Mouse (Mus musculus): ENCODE measurements around the gene Eno3. TPM values are rescaled to one million over a fixed set of nuclear protein-coding genes. Genes with fewer than 3 reads are reported as not detected.
A peak's percentile ranks its signal among the peaks of the same experiment; 100 is the strongest.

The Eno3 gene
- polyA plus RNA-seq, 1 experiment from 2014 or later: 71.5 TPM

DNA sequence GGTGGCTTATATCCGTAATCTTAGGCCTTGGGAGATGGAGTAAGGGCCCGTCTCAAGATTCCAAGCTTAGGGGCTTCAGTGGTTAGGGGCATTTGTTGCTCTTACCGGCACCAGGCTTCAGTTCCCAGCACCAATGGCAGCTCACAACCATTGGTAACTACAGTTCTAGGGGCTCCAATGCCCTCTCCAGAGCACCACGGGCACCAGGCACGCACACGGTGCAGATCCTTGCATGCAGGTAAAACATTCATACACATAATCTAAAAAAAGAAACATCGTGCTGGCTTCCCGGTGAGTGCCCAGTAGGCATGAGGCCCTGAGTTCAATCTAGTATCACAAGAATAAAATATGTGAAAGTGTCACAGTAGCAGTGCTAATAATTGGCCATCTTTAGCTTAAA, 6.1 kb downstream of the Eno3 start:
- Histone ChIP-seq H3K4me1 (peaks cover 21% of the 10 kb centered on the region), H3K9ac (no peak overlapping the region), H3K9me3 (no peaks in the 10 kb centered on the region), H3K36me3 (peaks cover 69% of the 10 kb centered on the region), H3K4me2 (no peak overlapping the region), H3K27ac (no peak overlapping the region), H3K4me3 (no peak overlapping the region), H3K27me3 (no peaks in the 10 kb centered on the region)
- no peak for ATAC-seq (ENCODE audit: insufficient number of reproducible peaks, low FRiP score, low TSS enrichment, low read depth)
- 86% methylated on average over 8 of the region's 8 CpGs for WGBS

GRCm38 (mm10) chr11:70663957-70664356, 7.0 kb downstream of the Eno3 start:
- Histone ChIP-seq H3K27ac (no peak overlapping the region), H3K4me1 (peaks cover 15% of the 10 kb centered on the region), H3K36me3 (peaks cover 69% of the 10 kb centered on the region), H3K9me3 (no peaks in the 10 kb centered on the region), H3K4me3 (no peak overlapping the region), H3K27me3 (no peaks in the 10 kb centered on the region), H3K9ac (no peak overlapping the region), H3K4me2 (no peak overlapping the region)
- ATAC-seq (ENCODE audit: insufficient number of reproducible peaks, low FRiP score, low TSS enrichment, low read depth): no peak
- WGBS: 93% methylated on average over 6 of the region's 6 CpGs

DNA sequence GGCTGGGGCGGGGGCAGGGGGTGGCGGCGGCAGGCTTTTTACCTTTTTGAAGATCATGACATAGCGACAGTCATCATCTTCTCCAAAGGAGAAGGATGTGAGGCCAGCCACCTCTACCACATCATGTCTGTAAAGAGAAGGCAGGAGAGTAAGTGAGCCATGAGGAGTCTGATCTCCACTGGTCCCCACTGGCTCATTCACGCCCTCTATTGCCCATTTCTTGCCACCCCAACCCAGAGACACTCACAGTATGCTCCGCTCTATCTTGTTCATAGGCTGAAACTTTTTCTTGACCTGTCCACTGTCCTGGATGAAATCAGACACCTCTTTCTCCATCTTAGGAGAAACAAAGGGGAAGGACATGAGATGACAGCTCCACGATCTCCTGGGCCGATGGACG, 7.7 kb downstream of the Eno3 start:
- no peak for ATAC-seq (ENCODE audit: insufficient number of reproducible peaks, low FRiP score, low TSS enrichment, low read depth)
- no peaks in the 10 kb centered on the region for H3K9me3 ChIP-seq
- H3K27me3 ChIP-seq: no peaks in the 10 kb centered on the region
- WGBS: 96% methylated on average over 9 of the region's 9 CpGs
- peaks cover 65% of the 10 kb centered on the region for H3K36me3 ChIP-seq
- H3K4me2 ChIP-seq: no peak overlapping the region
- no peak overlapping the region for H3K4me3 ChIP-seq
- H3K27ac ChIP-seq: no peak overlapping the region
- H3K4me1 ChIP-seq: peaks cover 13% of the 10 kb centered on the region
- H3K9ac ChIP-seq: no peak overlapping the region

DNA sequence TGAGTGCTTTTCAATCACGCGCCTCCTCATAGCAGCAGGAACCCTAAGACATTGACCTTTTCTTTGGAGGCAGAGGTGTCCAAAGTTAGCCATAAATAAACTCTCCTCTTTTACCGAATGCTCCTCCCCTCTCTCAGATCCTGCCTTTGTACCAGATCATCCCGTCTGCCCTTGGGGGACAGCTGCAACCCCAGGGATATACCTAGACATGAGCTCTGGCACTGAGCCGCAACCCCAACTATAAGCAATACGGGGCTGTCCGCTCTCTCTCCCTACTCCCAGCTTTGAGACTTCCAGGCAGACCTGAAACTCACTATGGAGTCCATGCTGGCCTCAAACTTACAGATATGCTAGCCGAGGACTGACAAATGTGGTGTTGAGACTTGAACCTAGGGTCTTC, 9.7 kb downstream of the Eno3 start:
- H3K36me3 ChIP-seq: peaks cover 53% of the 10 kb centered on the region

DNA sequence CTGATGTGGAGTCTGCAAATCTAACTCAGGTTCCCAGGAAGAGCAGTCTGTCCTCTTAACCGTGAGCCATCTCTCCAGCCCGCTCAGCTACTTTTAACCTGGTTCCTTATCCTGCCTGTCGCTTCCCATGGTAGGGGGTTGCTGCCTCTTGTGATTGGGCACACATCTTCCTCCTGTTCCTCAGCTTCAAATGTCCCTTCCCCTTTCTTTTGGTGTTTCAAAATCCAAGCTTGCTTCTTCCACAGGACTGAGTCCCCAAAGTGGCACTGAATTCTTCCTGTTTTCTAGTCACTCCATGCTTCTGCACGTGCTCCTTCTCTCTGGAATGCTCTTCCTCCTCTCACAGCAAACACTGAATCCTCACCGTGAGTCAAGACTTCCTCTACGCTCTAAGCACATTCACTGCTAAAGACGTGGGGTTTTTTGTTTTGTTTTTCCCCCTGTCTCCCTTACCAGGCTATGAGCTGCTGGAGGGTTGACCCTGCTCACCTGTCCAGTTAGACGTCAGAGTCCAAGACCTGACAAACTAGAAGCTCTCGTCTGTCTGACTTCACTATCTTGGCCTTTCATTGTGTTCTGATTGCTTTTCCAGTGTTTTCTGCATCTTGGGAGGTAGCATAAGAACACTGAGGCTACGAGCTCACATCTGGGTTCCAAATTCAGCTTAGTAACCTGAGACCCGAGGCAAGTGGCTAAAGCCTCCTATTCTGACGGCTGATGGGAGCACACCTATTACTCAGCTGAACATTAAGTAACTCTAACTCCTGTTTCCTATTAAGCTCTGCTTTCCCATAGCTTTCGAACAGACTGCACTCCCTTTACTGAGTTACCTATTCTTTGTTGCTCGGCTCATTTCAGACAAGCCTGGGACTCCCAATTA, 10.5 kb downstream of the Eno3 start:
- H3K27ac ChIP-seq: peak overlapping the region; percentile 100
- peaks cover 27% of the 10 kb centered on the region for H3K4me1 ChIP-seq
- ATAC-seq (ENCODE audit: insufficient number of reproducible peaks, low FRiP score, low TSS enrichment, low read depth): no peak
- H3K4me3 ChIP-seq: peak overlapping the region; percentile 71
- no peaks in the 10 kb centered on the region for H3K9me3 ChIP-seq
- H3K4me2 ChIP-seq: peak overlapping the region; percentile 77
- no peak overlapping the region for H3K9ac ChIP-seq
- H3K27me3 ChIP-seq: no peaks in the 10 kb centered on the region
- H3K36me3 ChIP-seq: peaks cover 51% of the 10 kb centered on the region
- 47% methylated on average over 14 of the region's 14 CpGs for WGBS

More for the DNA sequence above, 9.7 kb downstream of the Eno3 start:
- H3K4me2 ChIP-seq: no peak overlapping the region
- no peaks in the 10 kb centered on the region for H3K9me3 ChIP-seq
- no peak overlapping the region for H3K27ac ChIP-seq
- no peak for ATAC-seq (ENCODE audit: insufficient number of reproducible peaks, low FRiP score, low TSS enrichment, low read depth)
- no peaks in the 10 kb centered on the region for H3K27me3 ChIP-seq
- H3K9ac ChIP-seq: no peak overlapping the region
- peaks cover 27% of the 10 kb centered on the region for H3K4me1 ChIP-seq
- H3K4me3 ChIP-seq: no peak overlapping the region
- 91% methylated on average over 8 of the region's 8 CpGs for WGBS

- peak overlapping the region; percentile 71 for H3K4me3 ChIP-seq
- H3K9ac ChIP-seq: peak overlapping the region; percentile 24
- no peaks in the 10 kb centered on the region for H3K9me3 ChIP-seq
- H3K27ac ChIP-seq: peak overlapping the region; percentile 100
- no peaks in the 10 kb centered on the region for H3K27me3 ChIP-seq
- peaks cover 27% of the 10 kb centered on the region for H3K4me1 ChIP-seq
- no peak for ATAC-seq (ENCODE audit: insufficient number of reproducible peaks, low FRiP score, low TSS enrichment, low read depth)
- WGBS: under 1% methylated on average over 15 of the region's 15 CpGs
- H3K36me3 ChIP-seq: peaks cover 45% of the 10 kb centered on the region
- H3K4me2 ChIP-seq: peak overlapping the region; percentile 77
Observed at GRCm38 (mm10) chr11:70668335-70668770, 11.4 kb downstream of the Eno3 start.

DNA sequence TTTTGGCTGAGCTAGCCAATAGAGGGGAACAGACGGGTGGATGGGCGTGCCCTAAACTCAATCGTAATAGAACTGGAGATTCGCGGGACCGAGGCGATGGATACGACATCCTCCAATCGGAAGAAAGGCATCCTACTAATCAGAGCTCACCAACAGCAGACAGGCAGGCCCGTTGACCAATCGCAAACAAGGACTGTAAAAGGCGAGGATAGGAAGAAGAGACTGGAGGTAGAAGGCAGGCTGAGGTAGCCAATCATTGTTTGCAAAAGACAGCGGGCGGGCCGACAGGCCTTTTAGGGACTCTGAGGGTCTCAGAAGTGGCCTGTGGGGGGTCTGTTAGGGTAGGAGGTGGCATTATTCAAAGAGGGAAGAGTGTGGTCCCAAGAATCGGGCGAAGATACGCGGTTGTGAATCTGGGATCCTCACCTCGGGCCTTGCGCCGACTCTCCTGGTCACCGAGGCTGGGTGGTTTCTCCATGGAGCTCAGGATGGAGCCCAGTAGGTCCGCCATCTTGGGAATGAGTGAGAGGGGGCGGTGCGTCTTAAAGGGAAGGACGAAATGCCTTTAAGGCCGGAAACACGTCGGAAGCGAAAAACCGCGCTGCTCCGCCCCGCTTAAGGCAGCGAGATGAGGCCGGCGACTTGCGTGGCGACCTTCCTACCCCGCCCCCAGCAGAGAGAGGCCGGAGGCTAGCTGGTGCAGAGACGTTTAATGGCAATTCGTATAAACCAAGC, 11.9 kb downstream of the Eno3 start, which contains the start of gene Spag7:
Gene Spag7 (minus strand): TSS at position 646 of the 735 bp plus-strand sequence.
- Histone ChIP-seq H3K9ac (peak within 1 kb of the TSS; percentile 67), H3K27ac (peak within 1 kb of the TSS; percentile 100), H3K9me3 (no peaks in the 10 kb centered on the region), H3K4me2 (peak within 1 kb of the TSS; percentile 77), H3K4me1 (peaks cover 27% of the 10 kb centered on the region), H3K4me3 (peak within 1 kb of the TSS; percentile 71), H3K36me3 (peaks cover 46% of the 10 kb centered on the region), H3K27me3 (no peaks in the 10 kb centered on the region)
- under 1% methylated on average over 44 of the region's 44 CpGs for whole genome bisulfite sequencing
- peak; percentile 96 for ATAC-seq (ENCODE audit: insufficient number of reproducible peaks, low FRiP score, low TSS enrichment, low read depth)

- peak overlapping the region; percentile 71 for H3K4me3 ChIP-seq
- H3K9ac ChIP-seq: peak overlapping the region; percentile 67
- H3K27ac ChIP-seq: peak overlapping the region; percentile 100
- no peaks in the 10 kb centered on the region for H3K9me3 ChIP-seq
- peaks cover 27% of the 10 kb centered on the region for H3K4me1 ChIP-seq
- peaks cover 45% of the 10 kb centered on the region for H3K36me3 ChIP-seq
- H3K4me2 ChIP-seq: peak overlapping the region; percentile 68
- peak; percentile 30 for ATAC-seq (ENCODE audit: insufficient number of reproducible peaks, low FRiP score, low TSS enrichment, low read depth)
- no peaks in the 10 kb centered on the region for H3K27me3 ChIP-seq
- WGBS: under 1% methylated on average over 31 of the region's 31 CpGs
Observed at GRCm38 (mm10) chr11:70669582-70670345, 12.8 kb downstream of the Eno3 start.

GRCm38 (mm10) chr11:70670483-70670882, 13.5 kb downstream of the Eno3 start:
- Histone ChIP-seq H3K4me3 (peak overlapping the region; percentile 71), H3K4me2 (peak overlapping the region; percentile 68), H3K4me1 (peaks cover 27% of the 10 kb centered on the region), H3K36me3 (peaks cover 45% of the 10 kb centered on the region), H3K9me3 (no peaks in the 10 kb centered on the region), H3K9ac (peak overlapping the region; percentile 67), H3K27ac (peak overlapping the region; percentile 100), H3K27me3 (no peaks in the 10 kb centered on the region)
- no peak for ATAC-seq (ENCODE audit: insufficient number of reproducible peaks, low FRiP score, low TSS enrichment, low read depth)
- 45% methylated on average over 14 of the region's 14 CpGs for WGBS

DNA sequence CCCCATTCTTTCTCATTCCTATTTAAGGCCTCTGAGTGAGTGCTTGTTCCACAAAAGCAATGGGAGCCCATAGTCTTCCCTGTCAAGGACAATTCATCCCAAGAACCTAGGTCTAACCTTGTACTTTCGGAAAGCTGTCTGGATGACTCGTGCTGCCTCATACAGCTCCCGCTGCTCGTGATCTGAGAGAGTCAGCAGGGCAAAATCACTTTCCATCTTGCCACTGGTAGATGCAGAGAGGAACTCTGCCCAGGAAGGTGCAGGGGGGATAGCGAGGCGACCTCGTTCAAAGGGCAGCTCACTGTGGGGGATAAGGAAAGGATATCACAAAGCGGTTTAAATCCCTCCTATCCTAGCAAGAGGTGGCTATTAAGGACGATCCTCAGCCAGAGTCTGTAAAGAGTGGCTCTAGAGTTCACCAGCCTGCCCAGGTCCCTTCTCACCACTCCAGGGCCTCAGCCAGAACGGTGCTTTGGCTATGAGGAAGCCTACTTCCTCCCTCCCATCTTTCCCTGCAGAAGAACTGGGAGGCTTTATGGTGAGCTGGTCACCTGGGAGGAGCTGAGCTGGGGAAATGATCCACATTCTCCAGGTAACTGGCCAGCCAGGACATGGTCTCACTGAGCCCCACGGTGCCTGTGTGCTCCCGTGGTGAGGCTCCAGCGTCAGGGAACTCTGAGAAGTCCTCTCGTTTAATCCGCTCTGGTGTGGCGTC, 14.5 kb downstream of the Eno3 start:
- Histone ChIP-seq H3K27ac (no peak overlapping the region), H3K4me1 (peaks cover 27% of the 10 kb centered on the region), H3K36me3 (peaks cover 46% of the 10 kb centered on the region), H3K27me3 (no peaks in the 10 kb centered on the region), H3K9ac (no peak overlapping the region), H3K4me2 (no peak overlapping the region), H3K9me3 (no peaks in the 10 kb centered on the region), H3K4me3 (no peak overlapping the region)
- ATAC-seq (ENCODE audit: insufficient number of reproducible peaks, low FRiP score, low TSS enrichment, low read depth): no peak
- WGBS: 86% methylated on average over 16 of the region's 16 CpGs

DNA sequence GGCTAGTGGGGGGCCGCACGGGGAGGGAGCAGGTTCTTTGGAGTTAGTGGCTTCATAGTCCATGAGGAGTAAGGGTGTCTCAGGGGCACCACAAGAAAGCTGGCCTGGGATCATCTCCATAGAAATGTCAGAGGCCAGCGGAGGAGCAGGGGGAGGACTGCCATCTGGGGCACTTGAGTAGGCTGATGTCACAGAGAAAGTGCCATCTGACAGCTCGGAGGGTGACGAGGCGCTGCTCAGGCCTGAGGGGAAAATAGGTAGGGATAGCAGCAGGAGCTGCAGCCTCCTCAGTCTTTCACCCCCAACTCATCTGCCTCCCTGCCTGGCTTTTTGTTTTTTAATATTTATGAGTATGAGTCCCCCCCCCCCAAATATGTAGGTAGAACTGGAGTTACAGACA, 17.0 kb downstream of the Eno3 start:
- WGBS: 81% methylated on average over 6 of the region's 6 CpGs
- Histone ChIP-seq H3K27me3 (no peaks in the 10 kb centered on the region), H3K9me3 (no peaks in the 10 kb centered on the region), H3K36me3 (peaks cover 58% of the 10 kb centered on the region), H3K4me2 (no peak overlapping the region), H3K4me3 (no peak overlapping the region), H3K9ac (no peak overlapping the region), H3K27ac (no peak overlapping the region), H3K4me1 (peaks cover 14% of the 10 kb centered on the region)
- ATAC-seq (ENCODE audit: insufficient number of reproducible peaks, low FRiP score, low TSS enrichment, low read depth): no peak
